Mouse (Mus musculus): Measurements from ENCODE around the gene Nphp1.

Nphp1 gene

GRCm38 (mm10) chr2:127759157-127759880, 29.4 kb downstream of the Nphp1 start:
- POLR2A ChIA-PET: interaction anchor here in 1 of 4 experiments (0.9 kb wide), 1 partner anchor 11 kb away, joined by 3 read pairs; no protein-coding TSS in a partner anchor
- CTCF ChIA-PET: no interaction called here

DNA sequence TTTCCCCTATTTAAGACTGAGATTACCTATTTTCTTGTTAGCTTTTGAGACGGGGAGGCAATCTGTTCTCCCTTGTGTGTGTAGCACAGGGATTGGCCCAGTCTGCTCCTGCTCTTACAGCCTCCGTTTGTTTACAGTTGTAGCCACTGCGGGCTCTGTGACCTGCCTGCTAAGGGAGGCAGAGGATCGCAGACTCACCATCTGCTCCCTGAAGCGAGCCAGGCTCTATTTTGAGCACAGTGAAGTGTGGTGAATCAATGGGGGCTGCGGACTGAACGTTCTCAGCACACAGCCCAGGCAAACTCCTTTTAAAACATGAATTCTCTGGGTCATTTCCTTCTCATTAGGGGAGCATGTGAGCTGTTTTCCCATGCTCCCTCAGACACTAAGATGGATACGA, 31.5 kb downstream of the Nphp1 start:
- ChIA-PET CTCF (interaction anchor here in 2 of 4 experiments (0.7 to 1.0 kb wide), 2 partner anchors 12 to 73 kb away, joined by 3 read pairs; no protein-coding TSS in a partner anchor), POLR2A (interaction anchor here in 1 of 4 experiments (1.0 kb wide), 1 partner anchor 17 kb away, joined by 4 read pairs; no protein-coding TSS in a partner anchor)

- ChIA-PET CTCF (interaction anchor here in 1 of 4 experiments (0.9 kb wide), 1 partner anchor 25 kb away, joined by 3 read pairs; no protein-coding TSS in a partner anchor), POLR2A (no interaction called here)
These were observed 34.6 kb downstream of the Nphp1 start for GRCm38 (mm10) chr2:127754113-127754512.

DNA sequence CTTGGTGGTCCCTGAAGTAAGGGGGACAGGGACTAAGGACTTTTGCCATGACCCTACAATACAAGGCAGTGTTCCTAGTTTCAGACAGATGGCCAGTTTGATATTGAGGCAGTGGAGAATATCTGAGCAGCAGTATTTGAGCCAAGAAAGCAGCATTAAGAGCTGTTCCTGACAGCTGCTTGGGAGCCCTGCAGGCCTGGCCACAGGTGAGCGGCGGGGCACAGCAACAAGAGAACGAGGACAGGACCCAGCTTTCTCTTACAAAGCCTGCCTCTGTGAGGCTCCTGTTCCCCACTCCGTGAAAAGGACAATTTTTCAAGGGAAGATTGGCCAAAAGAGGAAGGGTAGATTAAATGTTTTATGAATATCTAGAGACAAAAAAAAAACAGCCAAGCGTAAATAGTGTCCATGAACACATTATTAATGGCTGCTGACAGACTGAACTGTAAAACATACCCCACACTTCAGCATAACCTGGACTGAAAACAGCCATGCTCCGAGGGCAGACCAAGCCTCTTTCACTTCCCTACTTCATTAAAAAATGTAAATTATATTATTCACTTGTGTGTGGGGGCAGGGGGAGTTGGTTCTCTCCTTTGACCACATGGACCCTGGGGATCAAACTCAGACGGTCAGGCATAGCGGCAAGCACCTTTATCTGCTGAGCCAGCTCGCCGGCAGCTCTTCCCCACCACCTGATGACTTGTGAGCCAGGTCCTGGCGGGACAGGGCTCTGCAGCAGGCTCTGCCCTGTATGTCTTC, 36.7 kb downstream of the Nphp1 start:
- POLR2A ChIA-PET: interaction anchor here in 1 of 4 experiments (0.5 kb wide), 1 partner anchor 280 kb away, joined by 4 read pairs; no protein-coding TSS in a partner anchor
- CTCF ChIA-PET: interaction anchor here in 2 of 4 experiments (0.6 to 0.7 kb wide), 2 partner anchors 37 to 85 kb away, joined by 3 to 4 read pairs; no protein-coding TSS in a partner anchor

- POLR2A ChIA-PET: no interaction called here
- CTCF ChIA-PET: no interaction called here
These were observed 39.3 kb downstream of the Nphp1 start for GRCm38 (mm10) chr2:127749376-127749775.

DNA sequence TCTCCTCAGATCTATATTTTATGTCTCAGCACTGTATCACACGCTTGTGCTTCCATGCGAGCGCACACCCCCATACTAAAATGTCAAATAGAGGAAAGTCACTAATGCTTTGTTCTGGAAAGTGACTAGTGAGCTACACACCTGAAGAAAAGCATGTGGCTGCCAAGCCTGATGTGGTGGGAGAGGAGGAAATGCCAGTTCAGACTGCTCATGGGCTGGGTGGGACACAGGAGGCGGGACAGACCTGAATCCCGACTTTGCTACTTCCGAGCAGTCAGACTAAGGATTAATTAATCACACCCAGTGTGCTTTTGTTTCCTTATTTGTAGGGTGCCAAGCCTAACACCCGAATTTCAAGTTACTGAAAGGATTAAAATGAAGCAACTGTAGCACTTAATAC, 40.4 kb downstream of the Nphp1 start:
- ChIA-PET CTCF (no interaction called here), POLR2A (interaction anchor here in 1 of 4 experiments (0.7 to 1.3 kb wide), 2 partner anchors 11 to 355 kb away, joined by 3 read pairs; no protein-coding TSS in a partner anchor)

GRCm38 (mm10) chr2:127742637-127743036, 46.1 kb downstream of the Nphp1 start:
- ChIA-PET POLR2A (interaction anchor here in 1 of 4 experiments (0.9 kb wide), 1 partner anchor 8 kb away, joined by 3 read pairs; no protein-coding TSS in a partner anchor), CTCF (interaction anchor here in 2 of 4 experiments (0.6 to 0.7 kb wide), 2 partner anchors 24 to 192 kb away, joined by 3 read pairs; no protein-coding TSS in a partner anchor)

DNA sequence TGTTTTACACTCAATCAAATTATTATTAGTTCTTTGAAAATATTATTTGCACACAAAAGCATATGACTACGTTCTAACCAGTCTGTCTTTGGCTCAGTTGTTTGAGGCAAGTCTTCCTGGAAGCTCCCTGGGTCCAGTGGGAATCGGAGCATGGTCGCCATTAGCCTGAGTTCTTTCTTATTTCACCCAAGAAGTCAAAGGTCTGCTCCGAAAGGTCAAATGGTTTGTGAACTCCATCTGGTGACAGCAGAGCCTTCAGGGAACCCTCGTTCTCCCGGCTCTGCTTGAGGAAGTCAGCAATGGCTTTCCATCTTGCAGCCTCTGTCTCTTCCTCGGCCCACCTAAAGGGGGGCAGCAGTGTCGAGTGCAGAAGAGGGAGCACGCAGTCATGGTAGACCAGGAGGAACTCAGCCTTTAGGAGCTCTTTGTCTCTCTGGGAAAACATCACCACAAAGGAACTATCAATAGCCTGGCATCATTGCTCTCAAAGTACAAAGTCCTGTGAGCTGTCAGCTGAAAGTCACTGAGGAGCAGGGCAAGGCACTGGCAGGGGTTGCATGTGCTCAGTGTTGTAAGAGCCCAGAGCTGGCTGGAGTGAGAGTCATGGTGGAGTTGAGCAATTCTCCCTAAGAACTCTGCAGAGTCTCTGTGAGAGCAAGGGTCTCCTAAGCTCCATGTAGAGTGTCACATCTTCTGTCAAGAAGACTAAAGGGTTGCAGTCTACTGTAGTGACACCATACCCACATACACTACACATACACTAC, 47.8 kb downstream of the Nphp1 start:
- ChIA-PET CTCF (no interaction called here), POLR2A (interaction anchor here in 1 of 4 experiments (0.6 kb wide), 1 partner anchor 48 kb away, joined by 4 read pairs; the partner anchor contains the start of gene Nphp1)

DNA sequence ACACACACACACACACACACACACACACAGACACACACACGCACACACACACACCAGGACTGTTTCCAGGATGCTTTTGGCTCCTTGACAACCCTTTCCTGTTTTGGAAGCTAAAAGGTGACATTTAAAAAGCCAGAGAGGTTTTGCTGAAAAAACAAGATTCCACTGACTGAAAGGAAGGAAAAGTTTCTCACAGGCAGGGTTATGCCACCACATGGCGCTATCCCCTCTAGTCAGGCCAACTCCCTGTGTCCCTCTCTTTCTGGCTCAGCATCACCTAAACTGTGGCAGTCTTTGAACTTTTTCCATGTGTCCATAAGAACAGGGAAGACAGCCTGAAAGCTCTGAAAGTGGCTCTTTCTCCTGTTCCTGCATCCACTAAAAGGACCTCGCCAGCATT, 50.8 kb downstream of the Nphp1 start:
- POLR2A ChIA-PET: no interaction called here
- CTCF ChIA-PET: no interaction called here

DNA sequence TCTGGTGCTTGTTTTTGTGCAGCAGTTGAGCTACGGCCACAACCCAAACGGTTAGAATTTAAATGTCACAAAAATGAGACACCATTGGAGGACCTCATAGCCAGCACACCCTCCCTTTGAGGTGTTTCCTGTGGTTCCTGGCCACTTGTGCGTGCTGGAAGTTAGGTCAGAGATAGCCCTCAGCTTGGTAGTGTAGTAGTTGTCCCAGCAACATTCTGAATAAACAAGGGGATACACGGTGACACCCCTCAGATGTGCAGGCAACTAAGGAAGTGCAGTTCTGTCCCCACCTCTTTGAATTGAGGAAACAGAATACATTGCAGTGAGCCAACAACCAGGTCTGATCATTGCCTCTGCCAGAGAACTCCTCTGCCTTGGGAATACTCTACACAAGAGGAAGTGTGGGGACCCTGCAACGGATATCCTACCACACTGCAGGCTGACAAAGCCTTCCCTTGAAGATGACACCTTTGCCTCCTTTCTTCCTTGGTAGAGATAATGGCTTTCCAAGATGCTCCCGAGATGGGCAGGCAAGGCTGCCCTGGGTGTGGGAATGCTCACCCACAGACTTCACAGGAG, 52.0 kb downstream of the Nphp1 start:
- ChIA-PET CTCF (no interaction called here), POLR2A (no interaction called here)

DNA sequence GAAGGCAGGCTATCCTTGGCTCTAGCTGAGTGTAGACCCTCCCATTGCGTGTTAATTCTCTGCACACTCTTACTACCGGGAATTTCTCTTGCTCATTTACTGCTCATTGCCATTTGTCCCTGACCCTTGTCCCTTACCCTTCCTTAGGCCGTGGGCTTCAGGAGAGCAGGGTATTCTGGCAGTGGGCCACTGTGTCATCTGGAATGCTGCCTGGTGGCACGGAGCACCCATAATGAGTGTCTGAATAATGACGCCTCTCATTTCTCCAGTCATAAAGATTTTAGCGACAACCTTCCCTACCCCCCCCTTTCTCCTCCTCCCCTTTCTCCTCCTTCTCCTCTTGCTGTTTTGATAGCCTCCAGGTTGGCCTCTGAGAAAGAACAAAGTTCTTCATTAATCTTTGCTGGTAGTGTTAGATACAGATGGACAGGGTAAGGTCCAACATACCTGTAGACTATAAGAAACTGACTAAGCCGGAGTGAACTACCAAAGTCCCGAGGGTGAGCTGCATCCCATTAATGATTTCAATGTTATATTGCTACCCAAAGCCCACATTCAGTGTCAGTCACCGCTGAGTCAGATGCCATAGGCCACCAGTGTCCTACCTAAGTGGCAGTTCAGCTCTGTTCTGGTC, 53.1 kb downstream of the Nphp1 start:
- POLR2A ChIA-PET: no interaction called here
- CTCF ChIA-PET: no interaction called here

DNA sequence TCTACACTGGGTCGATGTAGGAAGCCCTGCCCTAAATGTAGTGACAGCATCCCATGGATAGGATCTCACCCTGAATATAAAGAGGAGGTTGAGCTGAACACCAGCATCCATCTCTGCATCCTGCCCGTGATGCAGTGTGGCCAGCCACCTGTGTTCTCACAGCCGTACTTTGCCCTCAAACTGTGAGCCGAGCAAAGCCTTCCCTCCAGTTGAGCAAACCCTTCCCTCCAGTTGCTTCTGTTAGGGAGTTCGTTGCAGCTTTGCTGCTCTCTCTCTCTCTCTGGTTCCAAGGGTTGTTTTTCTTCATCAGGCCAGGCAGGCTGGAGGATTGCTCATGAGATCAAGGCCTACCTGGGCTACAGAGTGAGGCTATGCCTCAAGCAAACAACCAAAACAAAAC, 53.8 kb downstream of the Nphp1 start:
- ChIA-PET CTCF (interaction anchor here in 1 of 4 experiments (0.9 kb wide), 1 partner anchor 9 kb away, joined by 3 read pairs; no protein-coding TSS in a partner anchor), POLR2A (interaction anchor here in 1 of 4 experiments (1.1 kb wide), 1 partner anchor 7 kb away, joined by 3 read pairs; no protein-coding TSS in a partner anchor)

DNA sequence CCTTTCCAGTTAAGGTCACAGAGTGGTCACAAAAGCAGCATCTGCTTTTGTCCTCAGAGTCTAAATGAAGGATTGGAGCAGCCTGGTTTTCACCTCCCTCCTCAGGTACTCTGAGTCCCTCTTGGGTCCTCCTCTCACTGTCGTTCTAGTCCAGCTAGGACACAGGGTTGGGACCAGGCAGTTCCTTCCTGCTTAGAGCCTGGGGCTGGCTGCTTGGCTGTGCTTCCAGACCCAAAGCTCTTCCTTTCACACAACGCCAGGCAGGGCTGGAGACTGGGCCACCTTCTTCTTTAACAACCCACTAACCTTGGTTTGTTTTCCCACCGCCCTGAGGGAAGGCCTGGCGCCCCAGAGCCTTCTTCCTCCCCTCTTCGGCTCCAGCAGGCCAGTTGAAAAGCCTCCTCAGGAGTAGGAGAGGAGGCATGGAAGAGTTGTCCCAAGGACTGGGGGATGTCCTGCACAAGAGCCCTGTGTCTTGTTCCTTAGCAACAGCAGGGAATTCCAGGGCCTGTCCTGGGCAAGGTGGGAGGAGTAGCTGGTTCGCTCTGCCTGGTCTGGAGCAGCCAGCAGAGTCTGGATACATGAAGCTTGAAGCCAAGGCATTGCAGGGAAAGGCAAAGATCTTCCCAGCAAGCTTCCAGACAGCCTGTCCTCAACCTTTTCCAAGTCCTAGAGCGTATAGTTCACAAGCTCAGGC, 58.2 kb downstream of the Nphp1 start:
- ChIA-PET POLR2A (interaction anchor here (0.5 to 1.4 kb wide), 8 partner anchors 16 to 461 kb away, joined by 3 to 6 read pairs (median 4); partner anchors contain the start of gene Mtln (in 1 of the 4)), CTCF (interaction anchor here in 2 of 4 experiments (1.1 kb wide), 2 partner anchors 26 to 35 kb away, joined by 3 read pairs; no protein-coding TSS in a partner anchor)

- POLR2A ChIA-PET: interaction anchor here in 3 of 4 experiments (0.5 to 1.4 kb wide), 9 partner anchors 14 to 460 kb away, joined by 3 to 8 read pairs (median 3); partner anchors contain the start of genes Dusp2 (in 1 of the 3) and Mtln (in 1 of the 3)
- CTCF ChIA-PET: interaction anchor here in 3 of 4 experiments (0.8 to 1.3 kb wide), 4 partner anchors 25 to 171 kb away, joined by 3 to 4 read pairs (median 3); no protein-coding TSS in a partner anchor
These were observed 59.0 kb downstream of the Nphp1 start, which contains the start of gene Mall for GRCm38 (mm10) chr2:127729671-127730070. Gene Mall, minus strand, starts transcription at chr2:127729932.

- CTCF ChIA-PET: interaction anchor here in 3 of 4 experiments (0.8 to 1.3 kb wide), 3 partner anchors 26 to 170 kb away, joined by 3 to 4 read pairs (median 3); no protein-coding TSS in a partner anchor
- POLR2A ChIA-PET: interaction anchor here in 2 of 4 experiments (0.8 to 1.4 kb wide), 4 partner anchors 14 to 459 kb away, joined by 3 to 4 read pairs (median 3); partner anchors contain the start of gene Dusp2 (in 1 of the 2)
These were observed 59.8 kb downstream of the Nphp1 start for GRCm38 (mm10) chr2:127728661-127729450.

- POLR2A ChIA-PET: no interaction called here
- CTCF ChIA-PET: no interaction called here
These were observed 60.6 kb downstream of the Nphp1 start for GRCm38 (mm10) chr2:127728146-127728545.

Measured in embryonic stem cell, embryonic (primary cell).